In genomic region chr11:16354356-16354755, GRCm38 (mm10) we compare ENCODE assay signal across 11 mouse cellular contexts.
DNase-seq lines count a peak whose midpoint lies in the region; ATAC-seq lines count a peak whose summit lies in the region.
"Had no signal": no experiment of that assay in that cellular context is flagged by ENCODE, and none has a peak within 500 bp of the region (broad histone marks: within the 10 kb centered on the region; RNA-seq: fewer than 3 reads in every experiment).

No protein-coding gene starts in this region.

- no peak for ATAC-seq in cerebellum, adult (ENCODE audit: insufficient number of reproducible peaks, low FRiP score, low TSS enrichment)
- ATAC-seq: forebrain, embryonic 14.5 days; forebrain, embryonic 16.5 days had no signal

- DNase-seq in cerebellum, postnatal 14 days: peak; percentile 63 to 71
- peak; percentile 2 for DNase-seq in cerebellum, postnatal 36 days
- DNase-seq in cerebellum, adult 11 months: no peak
- DNase-seq: adrenal gland, adult 2 months; adrenal gland, postnatal 10 days; adrenal gland, postnatal 25 days; cerebellum, adult 8-10 months; embryo, embryonic 11 days had no signal
